Mouse (Mus musculus): ENCODE data around the gene Surf2. TPM values are rescaled to one million over a fixed set of nuclear protein-coding genes. Genes with fewer than 3 reads are reported as not detected.
A peak's percentile ranks its signal among the peaks of the same experiment; 100 is the strongest.

Gene Surf2
- polyA plus RNA-seq, 1 experiment from 2014 or later: 38.1 TPM

GRCm38 (mm10) chr2:26963923-26964723 lies 48.0 kb downstream of the Surf2 start, which contains the start of gene Rexo4:
Rexo4 (minus strand) TSS chr2:26964386.
- peak within 1 kb of the TSS; percentile 100 for H3K27ac ChIP-seq (ENCODE audit: low read length)
- H3K9ac ChIP-seq (ENCODE audit: low read length): peak within 1 kb of the TSS; percentile 79
- H3K36me3 ChIP-seq (ENCODE audit: control insufficient read depth, insufficient read depth): peaks cover 13% of the 10 kb centered on the region
- peak within 1 kb of the TSS; percentile 78 for H3K4me3 ChIP-seq (ENCODE audit: low read length)
- WGBS: under 1% methylated on average over 50 of the region's 50 CpGs
- no peaks in the 10 kb centered on the region for H3K9me3 ChIP-seq (replicated peaks; ENCODE audit: control insufficient read depth, low read length)
- H3K4me1 ChIP-seq (ENCODE audit: control insufficient read depth, insufficient read depth, low read length): peaks cover 17% of the 10 kb centered on the region
- peak within 1 kb of the TSS; percentile 79 for H3K4me2 ChIP-seq (ENCODE audit: low read depth, low read length)
- peak; percentile 92 for ATAC-seq (replicated peaks; ENCODE audit: extremely low read depth, insufficient read depth, low FRiP score)
- H3K27me3 ChIP-seq (ENCODE audit: control insufficient read depth, insufficient read depth, low read length): no peaks in the 10 kb centered on the region

- Histone ChIP-seq H3K4me1 (ENCODE audit: control insufficient read depth, insufficient read depth, low read length) (peaks cover 17% of the 10 kb centered on the region), H3K27ac (ENCODE audit: low read length) (peak overlapping the region; percentile 100), H3K27me3 (ENCODE audit: control insufficient read depth, insufficient read depth, low read length) (no peaks in the 10 kb centered on the region), H3K9ac (ENCODE audit: low read length) (peak overlapping the region; percentile 79), H3K9me3 (replicated peaks; ENCODE audit: control insufficient read depth, low read length) (no peaks in the 10 kb centered on the region), H3K4me2 (ENCODE audit: low read depth, low read length) (peak overlapping the region; percentile 79), H3K4me3 (ENCODE audit: low read length) (peak overlapping the region; percentile 78), H3K36me3 (ENCODE audit: control insufficient read depth, insufficient read depth) (peaks cover 11% of the 10 kb centered on the region)
- no peak for ATAC-seq (replicated peaks; ENCODE audit: extremely low read depth, insufficient read depth, low FRiP score)
- 15% methylated on average over 14 of the region's 14 CpGs for WGBS
Observed at GRCm38 (mm10) chr2:26964724-26965370, 48.7 kb downstream of the Surf2 start.

DNA sequence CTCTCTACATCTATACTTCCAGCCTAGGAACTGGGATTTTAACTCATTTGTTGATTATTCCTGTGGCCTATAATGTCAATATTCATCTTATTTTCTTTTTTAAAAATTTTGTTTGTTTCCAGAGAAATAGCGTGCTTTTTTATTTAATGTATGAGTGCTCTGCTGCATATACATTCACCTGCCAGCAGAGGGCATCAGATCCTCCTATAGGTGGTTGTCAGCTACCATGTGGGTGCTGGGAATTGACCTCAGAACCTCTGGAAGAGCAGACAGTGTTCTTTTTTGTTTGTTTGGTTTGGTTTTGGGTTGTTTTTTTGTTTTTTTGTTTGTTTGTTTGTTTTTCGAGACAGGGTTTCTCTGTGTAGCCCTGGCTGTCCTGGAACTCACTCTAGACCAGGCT lies 51.1 kb downstream of the Surf2 start:
- Histone ChIP-seq H3K4me1 (ENCODE audit: control insufficient read depth, insufficient read depth, low read length) (peaks cover 12% of the 10 kb centered on the region), H3K27ac (ENCODE audit: low read length) (no peak overlapping the region), H3K27me3 (ENCODE audit: control insufficient read depth, insufficient read depth, low read length) (no peaks in the 10 kb centered on the region), H3K9me3 (replicated peaks; ENCODE audit: control insufficient read depth, low read length) (no peaks in the 10 kb centered on the region), H3K36me3 (ENCODE audit: control insufficient read depth, insufficient read depth) (no peaks in the 10 kb centered on the region), H3K9ac (ENCODE audit: low read length) (no peak overlapping the region), H3K4me2 (ENCODE audit: low read depth, low read length) (no peak overlapping the region), H3K4me3 (ENCODE audit: low read length) (no peak overlapping the region)
- ATAC-seq (replicated peaks; ENCODE audit: extremely low read depth, insufficient read depth, low FRiP score): no peak
- WGBS: 73% methylated on average over 2 of the region's 2 CpGs

Other genes starting within 250 kb of the Surf2 start
- not detected in 2 replicates for gene Lcn4, start 245.1 kb upstream of the Surf2 start, polyA plus RNA-seq (2015; fragmentation: Nextera tagmentation; extraction: Ambion mirVana)
- 0.11 TPM in 1 of 2 replicates, not detected in the other for gene Abo, start 51.4 kb upstream of the Surf2 start, polyA plus RNA-seq (2015; fragmentation: Nextera tagmentation; extraction: Ambion mirVana)
- gene Surf6, start 13.5 kb upstream of the Surf2 start, polyA plus RNA-seq (2015; fragmentation: Nextera tagmentation; extraction: Ambion mirVana): 15.1 and 16.0 TPM in 2 replicates
- gene Med22, start 5.7 kb upstream of the Surf2 start, polyA plus RNA-seq (2015; fragmentation: Nextera tagmentation; extraction: Ambion mirVana): 43.7 and 45.4 TPM in 2 replicates
- gene Rpl7a, start 5.6 kb upstream of the Surf2 start, polyA plus RNA-seq (2015; fragmentation: Nextera tagmentation; extraction: Ambion mirVana): 287 and 336 TPM in 2 replicates
- 46.8 and 47.6 TPM in 2 replicates for gene Surf1, start 163 bp downstream of the Surf2 start, polyA plus RNA-seq (2015; fragmentation: Nextera tagmentation; extraction: Ambion mirVana)
- gene Surf4, start 17.6 kb downstream of the Surf2 start, polyA plus RNA-seq (2015; fragmentation: Nextera tagmentation; extraction: Ambion mirVana): 160 and 177 TPM in 2 replicates
- 0.26 and 0.38 TPM in 2 replicates for gene Stkld1, start 17.7 kb downstream of the Surf2 start, polyA plus RNA-seq (2015; fragmentation: Nextera tagmentation; extraction: Ambion mirVana)
- gene Rexo4, start 48.0 kb downstream of the Surf2 start, polyA plus RNA-seq (2015; fragmentation: Nextera tagmentation; extraction: Ambion mirVana): 26.5 and 31.3 TPM in 2 replicates
- gene Adamts13, start 57.0 kb downstream of the Surf2 start, polyA plus RNA-seq (2015; fragmentation: Nextera tagmentation; extraction: Ambion mirVana): not detected in 2 replicates
- gene Cacfd1, start 93.6 kb downstream of the Surf2 start, polyA plus RNA-seq (2015; fragmentation: Nextera tagmentation; extraction: Ambion mirVana): 41.4 and 44.2 TPM in 2 replicates
- gene Slc2a6, start 111.6 kb downstream of the Surf2 start, polyA plus RNA-seq (2015; fragmentation: Nextera tagmentation; extraction: Ambion mirVana): 0.64 and 0.65 TPM in 2 replicates
- 0.84 and 1.1 TPM in 2 replicates for gene Mymk, start 155.8 kb downstream of the Surf2 start, polyA plus RNA-seq (2015; fragmentation: Nextera tagmentation; extraction: Ambion mirVana)
- gene Adamtsl2, start 163.0 kb downstream of the Surf2 start, polyA plus RNA-seq (2015; fragmentation: Nextera tagmentation; extraction: Ambion mirVana): 12.4 and 14.8 TPM in 2 replicates
- 0.70 and 0.91 TPM in 2 replicates for gene Fam163b, start 226.1 kb downstream of the Surf2 start, polyA plus RNA-seq (2015; fragmentation: Nextera tagmentation; extraction: Ambion mirVana)
- 0.72 and 0.80 TPM in 2 replicates for gene Dbh, start 248.9 kb downstream of the Surf2 start, polyA plus RNA-seq (2015; fragmentation: Nextera tagmentation; extraction: Ambion mirVana)